In the genomic region with DNA sequence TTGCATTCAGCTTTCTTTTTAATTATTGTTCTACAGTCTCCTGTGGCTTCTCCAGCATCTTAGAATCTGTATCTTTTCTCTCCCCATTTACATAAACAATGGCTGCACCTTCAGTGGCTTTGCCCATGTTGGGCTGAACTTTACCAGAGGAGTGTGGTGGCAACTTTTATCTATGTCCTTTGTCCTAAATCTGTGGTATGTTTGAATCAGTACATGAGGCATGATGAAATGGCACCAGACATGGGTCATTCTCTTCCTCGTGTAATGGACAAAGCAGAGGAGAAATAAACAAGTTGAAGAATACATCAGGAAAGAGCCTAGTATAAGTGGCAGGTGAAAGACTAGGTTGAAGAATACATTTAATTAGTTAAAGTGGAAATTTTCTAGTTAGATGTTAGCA, we compare ENCODE assay signal across 24 mouse cellular contexts. TPM values are rescaled to one million over a fixed set of nuclear protein-coding genes. Genes with fewer than 3 reads are reported as not detected.
DNase-seq lines count a peak whose midpoint lies in the region; ATAC-seq and TF ChIP-seq lines count a peak whose summit lies in the region.
"Had no signal": no experiment of that assay in that cellular context is flagged by ENCODE, and none has a peak within 500 bp of the region (broad histone marks: within the 10 kb centered on the region; RNA-seq: fewer than 3 reads in every experiment).

No protein-coding gene starts in this region.

- in situ Hi-C loops in CH12.LX (cut with MboI; ENCODE audit: low pct_ligation_motif_present, low pct_unique_long_range_greater_than_20kb, low sequenced_read_pairs), result no loop called here

- H3K4me1 ChIP-seq in hindbrain, embryonic 14.5 days (replicated peaks; ENCODE audit: control insufficient read depth, insufficient read depth, low read length), result no peaks in the 10 kb centered on the region
- H3K4me1 ChIP-seq in hindbrain, embryonic 11.5 days (replicated peaks; ENCODE audit: control insufficient read depth, insufficient read depth, low read length), result no peaks in the 10 kb centered on the region
- H3K4me1 ChIP-seq in liver, embryonic 15.5 days (replicated peaks), result peaks cover 14% of the 10 kb centered on the region; the same call in 1 of the 2 replicates
- H3K4me1 ChIP-seq in liver, embryonic 11.5 days (replicated peaks; ENCODE audit: control insufficient read depth, insufficient read depth, low read length), result no peaks in the 10 kb centered on the region
- peaks cover 0 to 5% of the 10 kb centered on the region in 2 experiments; a peak in 1 of 4 replicates for H3K4me1 ChIP-seq in CH12.LX (ENCODE audit: control insufficient read depth in 1 of 2, insufficient read depth in 2 of 2)
- peaks cover 16% of the 10 kb centered on the region for H3K4me1 ChIP-seq in liver, postnatal 0 days (ENCODE audit: insufficient read depth)
- H3K4me1 ChIP-seq: liver, embryonic 13.5 days had no signal

- TF ChIP-seq EP300 in CH12.LX (IDR thresholded peaks at IDR 0.05; ENCODE audit: low read length), result no peak
- TF ChIP-seq EP300 in liver, postnatal 0 days (IDR thresholded peaks at IDR 0.05; ENCODE audit: low read depth), result no peak

- dilution Hi-C loops in CH12.LX (cut with MboI; ENCODE audit: extremely low pct_ligation_motif_present, extremely low pct_unique_long_range_greater_than_20kb, low sequenced_read_pairs), result no loop called here

- H3K9ac ChIP-seq in hindbrain, embryonic 14.5 days, result no peak overlapping the region
- H3K9ac ChIP-seq in hindbrain, embryonic 11.5 days (ENCODE audit: low read depth, low read length), result no peak overlapping the region
- H3K9ac ChIP-seq in liver, embryonic 15.5 days, result no peak overlapping the region
- no peak overlapping the region for H3K9ac ChIP-seq in liver, embryonic 11.5 days (ENCODE audit: low read depth, low read length)
- H3K9ac ChIP-seq in CH12.LX (ENCODE audit: insufficient read depth, low read depth), result no peak overlapping the region; the same call in 1 of the 2 replicates
- H3K9ac ChIP-seq in liver, postnatal 0 days (replicated peaks), result peak overlapping the region; percentile 54
- H3K9ac ChIP-seq: liver, embryonic 13.5 days; midbrain, embryonic 12.5 days had no signal

- peak overlapping the region; percentile 8; the same call in 1 of the 2 replicates for H3K4me2 ChIP-seq in hindbrain, embryonic 14.5 days (replicated peaks)
- no peak overlapping the region for H3K4me2 ChIP-seq in hindbrain, embryonic 11.5 days (replicated peaks; ENCODE audit: low read depth, low read length)
- 0 out of 2 replicates have a peak overlapping the region, but pooled peaks have one; percentile 13 for H3K4me2 ChIP-seq in liver, embryonic 15.5 days
- no peak overlapping the region for H3K4me2 ChIP-seq in liver, embryonic 11.5 days
- peak overlapping the region; percentile 44; the same call in 1 of the 2 replicates for H3K4me2 ChIP-seq in CH12.LX (ENCODE audit: insufficient read depth, low read depth, poor library complexity, severe bottlenecking)
- peak overlapping the region; percentile 55 for H3K4me2 ChIP-seq in liver, postnatal 0 days (ENCODE audit: low read depth, low read length)
- H3K4me2 ChIP-seq: liver, embryonic 13.5 days; midbrain, embryonic 12.5 days had no signal

- H3K79me2 ChIP-seq in CH12.LX (replicated peaks; ENCODE audit: control insufficient read depth, extremely low read depth, insufficient read depth, poor library complexity, severe bottlenecking), result peaks cover 3% of the 10 kb centered on the region; the same call in 1 of the 2 replicates

- TF ChIP-seq RAD21 in CH12.LX (IDR thresholded peaks at IDR 0.05; ENCODE audit: low read depth, low read length), result no peak

- no peaks in the 10 kb centered on the region for H3K9me3 ChIP-seq in hindbrain, embryonic 14.5 days (ENCODE audit: control insufficient read depth, low read length)
- H3K9me3 ChIP-seq in hindbrain, embryonic 11.5 days (ENCODE audit: control insufficient read depth, low read length), result no peaks in the 10 kb centered on the region
- no peaks in the 10 kb centered on the region for H3K9me3 ChIP-seq in liver, embryonic 15.5 days (replicated peaks)
- H3K9me3 ChIP-seq in liver, embryonic 11.5 days (ENCODE audit: control insufficient read depth, low read length), result no peaks in the 10 kb centered on the region
- H3K9me3 ChIP-seq in CH12.LX (replicated peaks; ENCODE audit: low read length), result no peaks in the 10 kb centered on the region
- H3K9me3 ChIP-seq in liver, postnatal 0 days (ENCODE audit: low read length), result no peaks in the 10 kb centered on the region
- H3K9me3 ChIP-seq: limb, embryonic 10.5 days; liver, embryonic 13.5 days; midbrain, embryonic 12.5 days had no signal

- no peak for DNase-seq in hindbrain, embryonic 14.5 days (ENCODE audit: low spot score)
- DNase-seq in hindbrain, embryonic 11.5 days (ENCODE audit: low spot score), result no peak
- DNase-seq in liver, embryonic 11.5 days (ENCODE audit: low spot score), result no peak
- no peak for DNase-seq in CH12.LX (ENCODE audit: extremely low read depth)
- no peak for DNase-seq in liver, postnatal 0 days
- DNase-seq in thymus, postnatal 4 days, result no peak
- DNase-seq: adrenal gland, postnatal 25 days; cerebellum, adult 8-10 months; cerebellum, postnatal 36 days; embryo, embryonic 11 days; gastrocnemius, postnatal 14 days; heart, adult 11 months; heart, postnatal 36 days; kidney, postnatal 4 days; liver, embryonic 13.5 days; lung, postnatal 10 days; right cerebral cortex, postnatal 25 days; thymus, postnatal 36 days had no signal

- no peaks in the 10 kb centered on the region for H3K27me3 ChIP-seq in hindbrain, embryonic 14.5 days (ENCODE audit: control insufficient read depth, insufficient read depth, low read length)
- no peaks in the 10 kb centered on the region for H3K27me3 ChIP-seq in hindbrain, embryonic 11.5 days (ENCODE audit: control insufficient read depth, insufficient read depth, low read length)
- H3K27me3 ChIP-seq in liver, embryonic 15.5 days, result no peaks in the 10 kb centered on the region
- no peaks in the 10 kb centered on the region for H3K27me3 ChIP-seq in liver, embryonic 11.5 days (replicated peaks; ENCODE audit: control insufficient read depth, insufficient read depth, low read length)
- no peaks in the 10 kb centered on the region for H3K27me3 ChIP-seq in CH12.LX (replicated peaks)
- H3K27me3 ChIP-seq in liver, postnatal 0 days (ENCODE audit: insufficient read depth, low read length), result no peaks in the 10 kb centered on the region
- H3K27me3 ChIP-seq: liver, embryonic 13.5 days; midbrain, embryonic 12.5 days had no signal

- TF ChIP-seq CTCF in CH12.LX (conservative IDR thresholded peaks at IDR 0.05 in 1 of 2, IDR thresholded peaks at IDR 0.05 in 1 of 2; ENCODE audit: low read depth in 2 of 2, low read length in 2 of 2), result no peak
- TF ChIP-seq CTCF in liver, postnatal 0 days (IDR thresholded peaks at IDR 0.05; ENCODE audit: low read depth), result no peak

- no peak for ATAC-seq in hindbrain, embryonic 14.5 days (ENCODE audit: low FRiP score)
- ATAC-seq in hindbrain, embryonic 11.5 days (ENCODE audit: low FRiP score), result no peak
- no peak for ATAC-seq in liver, embryonic 15.5 days (ENCODE audit: insufficient read depth)
- no peak for ATAC-seq in liver, embryonic 11.5 days (replicated peaks; ENCODE audit: low FRiP score)
- ATAC-seq in liver, postnatal 0 days, result peak; percentile 36; the same call in 1 of the 2 replicates
- ATAC-seq: forebrain, embryonic 14.5 days; hindbrain, embryonic 16.5 days; intestine, postnatal 0 days had no signal

- H3K36me3 ChIP-seq in hindbrain, embryonic 14.5 days (replicated peaks; ENCODE audit: control insufficient read depth, insufficient read depth), result no peaks in the 10 kb centered on the region
- no peaks in the 10 kb centered on the region for H3K36me3 ChIP-seq in hindbrain, embryonic 11.5 days (ENCODE audit: control insufficient read depth, insufficient read depth, low read length)
- H3K36me3 ChIP-seq in liver, embryonic 15.5 days (replicated peaks), result no peaks in the 10 kb centered on the region
- no peaks in the 10 kb centered on the region for H3K36me3 ChIP-seq in liver, embryonic 11.5 days (ENCODE audit: control insufficient read depth, insufficient read depth, low read length)
- no peaks in the 10 kb centered on the region for H3K36me3 ChIP-seq in CH12.LX (replicated peaks in 1 of 2; ENCODE audit: control insufficient read depth in 1 of 2, insufficient read depth in 1 of 2, low read length in 1 of 2)
- H3K36me3 ChIP-seq in liver, postnatal 0 days (replicated peaks; ENCODE audit: insufficient read depth, low read length), result no peaks in the 10 kb centered on the region
- H3K36me3 ChIP-seq: limb, embryonic 10.5 days; liver, embryonic 13.5 days; midbrain, embryonic 12.5 days had no signal

- H3K4me3 ChIP-seq in hindbrain, embryonic 14.5 days (replicated peaks; ENCODE audit: low read length), result no peak overlapping the region
- no peak overlapping the region for H3K4me3 ChIP-seq in hindbrain, embryonic 11.5 days (ENCODE audit: low read depth, low read length)
- no peak overlapping the region for H3K4me3 ChIP-seq in liver, embryonic 15.5 days (replicated peaks)
- H3K4me3 ChIP-seq in liver, embryonic 11.5 days (ENCODE audit: low read depth, low read length), result no peak overlapping the region
- H3K4me3 ChIP-seq in CH12.LX (replicated peaks in 1 of 3; ENCODE audit: low read depth in 2 of 3, low read length in 2 of 3, poor library complexity in 1 of 3), result no peak overlapping the region
- peak overlapping the region; percentile 11 for H3K4me3 ChIP-seq in liver, postnatal 0 days (ENCODE audit: low read depth, low read length)
- H3K4me3 ChIP-seq: limb, embryonic 10.5 days; liver, embryonic 13.5 days; midbrain, embryonic 12.5 days had no signal

- TF ChIP-seq POLR2A in CH12.LX (IDR thresholded peaks at IDR 0.05; ENCODE audit: low read depth, low read length), result no peak

- H3K27ac ChIP-seq in hindbrain, embryonic 14.5 days, result no peak overlapping the region
- no peak overlapping the region for H3K27ac ChIP-seq in hindbrain, embryonic 11.5 days (ENCODE audit: low read depth, low read length)
- H3K27ac ChIP-seq in liver, embryonic 15.5 days (replicated peaks), result no peak overlapping the region
- H3K27ac ChIP-seq in liver, embryonic 11.5 days (ENCODE audit: low read depth, low read length), result no peak overlapping the region
- H3K27ac ChIP-seq in CH12.LX (ENCODE audit: insufficient read depth, low read depth), result no peak overlapping the region
- H3K27ac ChIP-seq in liver, postnatal 0 days (ENCODE audit: low read depth), result peak overlapping the region; percentile 86
- H3K27ac ChIP-seq: limb, embryonic 10.5 days; liver, embryonic 13.5 days; midbrain, embryonic 12.5 days had no signal

- WGBS in hindbrain, embryonic 14.5 days, result 67% methylated on average over 1 of the region's 1 CpGs
- 67% methylated on average over 1 of the region's 1 CpGs for WGBS in hindbrain, embryonic 11.5 days
- 38% methylated on average over 1 of the region's 1 CpGs for WGBS in liver, embryonic 15.5 days (ENCODE audit: insufficient replicate concordance)
- 78% methylated on average over 1 of the region's 1 CpGs for WGBS in liver, embryonic 11.5 days
- 44% methylated on average over 1 of the region's 1 CpGs for WGBS in liver, postnatal 0 days (ENCODE audit: insufficient replicate concordance)

RNA-seq across cellular contexts. Expression of a gene that starts 2.1 kb away (rescaled TPM):
- 15.7 and 16.7 TPM in 2 replicates for polyA plus RNA-seq in hindbrain, embryonic 14.5 days (2014; fragmentation: Nextera tagmentation; extraction: Ambion mirVana)
- 6.0 and 7.8 TPM in 2 replicates for polyA plus RNA-seq in hindbrain, embryonic 11.5 days (2014; fragmentation: Nextera tagmentation; extraction: Ambion mirVana)
- polyA plus RNA-seq in liver, embryonic 15.5 days (2015; fragmentation: Nextera tagmentation; extraction: Ambion mirVana), result 38.6 and 58.7 TPM in 2 replicates
- 0.25 and 0.65 TPM in 2 replicates for polyA plus RNA-seq in liver, embryonic 11.5 days (2014; fragmentation: Nextera tagmentation; extraction: Ambion mirVana)
- total RNA-seq in CH12.LX (2012; rRNA removed) (3.8 and 4.8 TPM in 2 replicates), CH12.LX (2014; rRNA removed) (0.28 and 0.54 TPM in 2 replicates)
- 0.33 TPM in 1 of 2 replicates, not detected in the other for polyA plus RNA-seq in CH12.LX (2012; ENCODE audit: insufficient read length, low read depth)
- polyA plus RNA-seq in liver, postnatal 0 days (2015; fragmentation: Nextera tagmentation; extraction: Ambion mirVana), result 272 and 290 TPM in 2 replicates

Comparison
In these comparisons a context has a peak if more than half of its experiments do, and no peak if none do; other contexts are left out.
1. H3K4me2 ChIP-seq: peak in hindbrain, embryonic 14.5 days (single experiment), liver, embryonic 15.5 days (single experiment), CH12.LX (single experiment) and liver, postnatal 0 days (single experiment); none in hindbrain, embryonic 11.5 days (single experiment) and liver, embryonic 11.5 days (single experiment).